Mouse (Mus musculus): ENCODE measurements around the gene Pif1.

Pif1 gene

GRCm38 (mm10) chr9:65598765-65599249 lies 11.8 kb downstream of the Pif1 start:
- peak in 1 of 2 experiments; percentile 77 for DNase-seq

GRCm38 (mm10) chr9:65600951-65601350 lies 14.0 kb downstream of the Pif1 start:
- no peak for DNase-seq

GRCm38 (mm10) chr9:65603401-65604102 lies 16.6 kb downstream of the Pif1 start:
- DNase-seq = peak in 1 of 2 experiments; percentile 53

- peak; percentile 75 to 79 for DNase-seq
These were observed 18.6 kb downstream of the Pif1 start for GRCm38 (mm10) chr9:65605471-65606136.

- DNase-seq = no peak
These were observed 19.6 kb downstream of the Pif1 start for GRCm38 (mm10) chr9:65606321-65607109.

GRCm38 (mm10) chr9:65607120-65607519 lies 20.2 kb downstream of the Pif1 start:
- no peak for DNase-seq

- DNase-seq = no peak
These were observed 25.1 kb downstream of the Pif1 start for GRCm38 (mm10) chr9:65611969-65612486.

- no peak for DNase-seq
These were observed 26.1 kb downstream of the Pif1 start for GRCm38 (mm10) chr9:65613098-65613497.

GRCm38 (mm10) chr9:65619311-65619710 lies 32.4 kb downstream of the Pif1 start:
- DNase-seq = no peak

- DNase-seq = no peak
These were observed 34.2 kb downstream of the Pif1 start for GRCm38 (mm10) chr9:65621196-65621595.

- peak; percentile 71 to 89 for DNase-seq
These were observed 34.7 kb downstream of the Pif1 start for GRCm38 (mm10) chr9:65621666-65622065.

- DNase-seq = no peak
These were observed 35.9 kb downstream of the Pif1 start for GRCm38 (mm10) chr9:65622826-65623225.

GRCm38 (mm10) chr9:65624266-65624665 lies 37.3 kb downstream of the Pif1 start:
- DNase-seq = peak in 1 of 2 experiments; percentile 29

GRCm38 (mm10) chr9:65629025-65629766 lies 42.2 kb downstream of the Pif1 start, which contains the start of gene Rbpms2:
TSS of gene Rbpms2 (plus strand) at chr9:65629648.
- peak; percentile 73 to 88 for DNase-seq

GRCm38 (mm10) chr9:65629767-65630630 lies 43.0 kb downstream of the Pif1 start:
- peak; percentile 72 to 88 for DNase-seq

- peak; percentile 73 to 91 for DNase-seq
These were observed 43.8 kb downstream of the Pif1 start for GRCm38 (mm10) chr9:65630631-65631353.

- DNase-seq = no peak
These were observed 44.5 kb downstream of the Pif1 start for GRCm38 (mm10) chr9:65631354-65632021.

- no peak for DNase-seq
These were observed 48.8 kb downstream of the Pif1 start for GRCm38 (mm10) chr9:65635766-65636165.

- no peak for DNase-seq
These were observed 50.0 kb downstream of the Pif1 start for GRCm38 (mm10) chr9:65636926-65637325.

GRCm38 (mm10) chr9:65639065-65639464 lies 52.1 kb downstream of the Pif1 start:
- DNase-seq = no peak
